In the genomic region with DNA sequence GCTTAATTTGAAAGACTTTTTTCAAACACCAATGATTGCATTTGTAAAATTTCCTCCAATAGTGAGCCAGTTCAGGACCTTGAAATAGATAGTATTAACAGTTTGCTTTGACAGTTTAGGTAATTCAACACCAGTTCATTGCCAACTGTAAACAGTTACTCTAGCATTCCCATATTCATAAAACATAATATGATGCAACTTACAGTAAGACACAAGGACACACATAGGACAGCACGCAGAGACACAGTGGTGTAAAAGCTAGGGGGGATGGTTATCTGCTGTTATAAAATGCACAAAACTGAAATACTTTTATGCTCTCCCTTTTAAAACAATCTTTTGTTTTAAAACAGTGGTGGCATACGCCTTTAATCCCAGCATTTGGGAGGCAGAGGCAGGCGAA, we compare ENCODE assay signal across 17 mouse cellular contexts.
"Had no signal": no experiment of that assay in that cellular context is flagged by ENCODE, and none has a peak within 500 bp of the region (broad histone marks: within the 10 kb centered on the region; RNA-seq: fewer than 3 reads in every experiment).

No protein-coding gene starts in this region.

- H3K4me3 ChIP-seq: neural tube, embryonic 12.5 days; neural tube, embryonic 13.5 days; neural tube, embryonic 15.5 days; stomach, embryonic 15.5 days had no signal

- DNase-seq: retina, postnatal 1 day; right cerebral cortex, adult 18-20 months; right cerebral cortex, postnatal 14 days; right cerebral cortex, postnatal 25 days; right cerebral cortex, postnatal 4 days; spleen, adult 18-20 months; thymus, adult 18-20 months; thymus, adult 2 months; thymus, postnatal 14 days; thymus, postnatal 25 days; thymus, postnatal 36 days; thymus, postnatal 4 days had no signal

- H3K9me3 ChIP-seq: neural tube, embryonic 12.5 days; neural tube, embryonic 13.5 days; neural tube, embryonic 15.5 days; stomach, embryonic 15.5 days had no signal

- H3K27me3 ChIP-seq: neural tube, embryonic 12.5 days; neural tube, embryonic 13.5 days; neural tube, embryonic 15.5 days; stomach, embryonic 15.5 days had no signal

- H3K4me1 ChIP-seq: neural tube, embryonic 12.5 days; stomach, embryonic 15.5 days had no signal

- H3K27ac ChIP-seq: neural tube, embryonic 12.5 days; neural tube, embryonic 13.5 days; neural tube, embryonic 15.5 days; stomach, embryonic 15.5 days; stomach, postnatal 0 days had no signal

- H3K4me2 ChIP-seq: neural tube, embryonic 12.5 days; neural tube, embryonic 13.5 days; neural tube, embryonic 15.5 days; stomach, embryonic 15.5 days had no signal

- H3K9ac ChIP-seq: neural tube, embryonic 12.5 days; neural tube, embryonic 13.5 days; neural tube, embryonic 15.5 days; stomach, embryonic 15.5 days had no signal

- H3K36me3 ChIP-seq: neural tube, embryonic 12.5 days; neural tube, embryonic 13.5 days; neural tube, embryonic 15.5 days; stomach, embryonic 15.5 days had no signal
